ENCODE assay signal across 7 mouse cellular contexts in genomic region chr9:57653283-57653682, GRCm38 (mm10). TPM values are rescaled to one million over a fixed set of nuclear protein-coding genes. Genes with fewer than 3 reads are reported as not detected.
DNase-seq lines count a peak whose midpoint lies in the region; ATAC-seq and TF ChIP-seq lines count a peak whose summit lies in the region.

Gene Csk, minus strand, starts transcription at chr9:57653631.

- H3K4me3 ChIP-seq in embryonic facial prominence, embryonic 11.5 days (ENCODE audit: low read depth, low read length): no peak within 1 kb of the TSS
- H3K4me3 ChIP-seq in heart, postnatal 0 days (ENCODE audit: low read depth, low read length): no peak within 1 kb of the TSS
- H3K4me3 ChIP-seq in neural tube, embryonic 14.5 days (ENCODE audit: low read depth, low read length): no peak within 1 kb of the TSS

- H3K36me3 ChIP-seq in embryonic facial prominence, embryonic 11.5 days (replicated peaks; ENCODE audit: control insufficient read depth, insufficient read depth, low read depth, low read length): no peaks in the 10 kb centered on the region
- no peaks in the 10 kb centered on the region for H3K36me3 ChIP-seq in heart, postnatal 0 days (replicated peaks; ENCODE audit: control insufficient read depth, insufficient read depth, low read length)
- H3K36me3 ChIP-seq in neural tube, embryonic 14.5 days (ENCODE audit: control insufficient read depth, insufficient read depth, low read length): no peaks in the 10 kb centered on the region

- WGBS in embryonic facial prominence, embryonic 11.5 days: 44% methylated on average over 5 of the region's 5 CpGs
- WGBS in heart, postnatal 0 days: 71% methylated on average over 5 of the region's 5 CpGs
- WGBS in neural tube, embryonic 14.5 days: 60% methylated on average over 5 of the region's 5 CpGs

- no peak for ATAC-seq in embryonic facial prominence, embryonic 11.5 days (replicated peaks; ENCODE audit: insufficient number of reproducible peaks, low FRiP score, low TSS enrichment, low read depth)
- no peak for ATAC-seq in heart, postnatal 0 days (ENCODE audit: insufficient read depth, low read depth)
- no peak for ATAC-seq in neural tube, embryonic 14.5 days (ENCODE audit: low read depth)

- no peak within 1 kb of the TSS for H3K9ac ChIP-seq in embryonic facial prominence, embryonic 11.5 days (replicated peaks; ENCODE audit: low read length)
- H3K9ac ChIP-seq in heart, postnatal 0 days (replicated peaks; ENCODE audit: low read depth, low read length): no peak within 1 kb of the TSS
- no peak within 1 kb of the TSS for H3K9ac ChIP-seq in neural tube, embryonic 14.5 days (replicated peaks; ENCODE audit: low read depth, low read length)

- H3K4me2 ChIP-seq in embryonic facial prominence, embryonic 11.5 days (ENCODE audit: low read depth, low read length): no peak within 1 kb of the TSS
- H3K4me2 ChIP-seq in heart, postnatal 0 days (ENCODE audit: low read depth, low read length): no peak within 1 kb of the TSS
- H3K4me2 ChIP-seq in neural tube, embryonic 14.5 days (ENCODE audit: low read depth, low read length): no peak within 1 kb of the TSS

- no peaks in the 10 kb centered on the region for H3K9me3 ChIP-seq in embryonic facial prominence, embryonic 11.5 days (replicated peaks; ENCODE audit: control insufficient read depth, low read length)
- no peaks in the 10 kb centered on the region for H3K9me3 ChIP-seq in heart, postnatal 0 days (replicated peaks; ENCODE audit: control insufficient read depth, low read length)
- no peaks in the 10 kb centered on the region for H3K9me3 ChIP-seq in neural tube, embryonic 14.5 days (ENCODE audit: control insufficient read depth, low read length)

- intact Hi-C loops in left cerebral cortex, postnatal 4 days (cut with DNase I): no loop called here

- TF ChIP-seq EP300 in heart, postnatal 0 days (IDR thresholded peaks at IDR 0.05; ENCODE audit: low read depth): no peak

- no peak within 1 kb of the TSS; the same call in 1 of the 2 replicates for H3K27ac ChIP-seq in embryonic facial prominence, embryonic 11.5 days (replicated peaks; ENCODE audit: low read depth, low read length)
- no peak within 1 kb of the TSS; the same call in 1 of the 2 replicates for H3K27ac ChIP-seq in heart, postnatal 0 days (ENCODE audit: low read depth)
- H3K27ac ChIP-seq in neural tube, embryonic 14.5 days (ENCODE audit: low read depth, low read length): no peak within 1 kb of the TSS

- TF ChIP-seq CTCF in heart, postnatal 0 days (IDR thresholded peaks at IDR 0.05; ENCODE audit: low read depth): no peak

- no peak for DNase-seq in thymus, postnatal 0 days (ENCODE audit: low spot score)
- DNase-seq in thymus, postnatal 10 days (ENCODE audit: low spot score in 2 of 2): no peak
- no peak for DNase-seq in embryonic facial prominence, embryonic 11.5 days (ENCODE audit: low spot score)
- no peak for DNase-seq in heart, postnatal 0 days (ENCODE audit: low spot score)
- DNase-seq in left cerebral cortex, postnatal 4 days: no peak
- no peak for DNase-seq in ovary, postnatal 10 days (ENCODE audit: low spot score)

- peaks cover 5% of the 10 kb centered on the region; the same call in 1 of the 2 replicates for H3K27me3 ChIP-seq in embryonic facial prominence, embryonic 11.5 days (ENCODE audit: control insufficient read depth, insufficient read depth, low read length)
- H3K27me3 ChIP-seq in heart, postnatal 0 days (ENCODE audit: control insufficient read depth, insufficient read depth, low read length): no peaks in the 10 kb centered on the region
- H3K27me3 ChIP-seq in neural tube, embryonic 14.5 days (ENCODE audit: control insufficient read depth, insufficient read depth, low read length): no peaks in the 10 kb centered on the region

- no peaks in the 10 kb centered on the region for H3K4me1 ChIP-seq in embryonic facial prominence, embryonic 11.5 days (ENCODE audit: control insufficient read depth, insufficient read depth, low read length)
- H3K4me1 ChIP-seq in heart, postnatal 0 days (ENCODE audit: control insufficient read depth, insufficient read depth): peaks cover 9% of the 10 kb centered on the region; the same call in 1 of the 2 replicates
- H3K4me1 ChIP-seq in neural tube, embryonic 14.5 days (ENCODE audit: control insufficient read depth, insufficient read depth, low read length): no peaks in the 10 kb centered on the region

RNA-seq across cellular contexts. Expression of gene Csk, which starts in this region (rescaled TPM):
- polyA plus RNA-seq in thymus, postnatal 0 days (2015; fragmentation: Nextera tagmentation; extraction: Ambion mirVana): 94.7 and 98.5 TPM in 2 replicates
- 30.7 and 31.4 TPM in 2 replicates for polyA plus RNA-seq in embryonic facial prominence, embryonic 11.5 days (2014; fragmentation: Nextera tagmentation; extraction: Ambion mirVana)
- total RNA-seq in heart, postnatal 0 days (2014; rRNA removed; ENCODE audit: low replicate concordance): 44.6 and 54.2 TPM in 2 replicates
- polyA plus RNA-seq in heart, postnatal 0 days (2015; fragmentation: Nextera tagmentation; extraction: Ambion mirVana): 10.8 and 13.9 TPM in 2 replicates
- 100 to 1,000 TPM; 133 to 137 TPM for total RNA-seq in left cerebral cortex, postnatal 4 days (2021)
- polyA plus RNA-seq in neural tube, embryonic 14.5 days (2014; fragmentation: Nextera tagmentation; extraction: Ambion mirVana): 33.4 and 46.2 TPM in 2 replicates
